Mouse (Mus musculus) midbrain, embryonic 11.5 days (tissue): ENCODE measurements at regions not wholly inside any gene's neighbourhood (a gene's known extent, or its start where the extent isn't known, plus 50 kb on each side); places are given as distances from the start of the nearest gene placed in this dataset.

Source experiments
- ATAC-seq: fragments of 200-750 bp; cut with Nextera tagmentation; 2 replicates; pipeline ENCODE4 v1.8.0; 2017; ENCODE audit warnings: moderate TSS enrichment, moderate library complexity; ENCODE audit not compliant: low FRiP score
- DNase-seq: peaks from one replicate; pipeline ENCODE4 v3.0.0; 2015; ENCODE audit warnings: low spot score; ENCODE audit errors: missing footprints
- H3K27ac ChIP-seq: fragments of 300-500 bp; sonication (generic); 2 replicates; pipeline ENCODE4 v1.5.1; 2014; ENCODE audit warnings: low read depth, low read length
- H3K27me3 ChIP-seq: fragments of 300-500 bp; sonication (generic); 2 replicates; pipeline ENCODE4 v1.6.1; 2014; ENCODE audit warnings: mild to moderate bottlenecking, low read length, moderate library complexity, mixed read lengths; ENCODE audit not compliant: control insufficient read depth, insufficient read depth
- H3K36me3 ChIP-seq: fragments of 300-500 bp; sonication (generic); 2 replicates; pipeline ENCODE4 v1.6.1; 2014; ENCODE audit warnings: mild to moderate bottlenecking, low read length, moderate library complexity, mixed read lengths; ENCODE audit not compliant: control insufficient read depth, insufficient read depth
- H3K4me1 ChIP-seq: fragments of 300-500 bp; sonication (generic); 2 replicates; pipeline ENCODE4 v1.6.1; 2014; ENCODE audit warnings: low read length; ENCODE audit not compliant: control insufficient read depth, insufficient read depth
- H3K4me2 ChIP-seq: fragments of 300-500 bp; sonication (generic); 2 replicates; pipeline ENCODE4 v1.6.1; 2014; ENCODE audit warnings: mild to moderate bottlenecking, moderate library complexity
- H3K4me3 ChIP-seq: fragments of 300-500 bp; sonication (generic); 2 replicates; pipeline ENCODE4 v1.5.1; 2014; ENCODE audit warnings: low read depth, low read length
- H3K9ac ChIP-seq: fragments of 300-500 bp; sonication (generic); 2 replicates; pipeline ENCODE4 v1.6.1; 2014; ENCODE audit warnings: low read length
- H3K9me3 ChIP-seq: fragments of 300-500 bp; sonication (generic); 2 replicates; pipeline ENCODE4 v1.6.1; 2016; ENCODE audit warnings: low read length; ENCODE audit not compliant: control insufficient read depth
- WGBS: fragments of 180-500 bp; shearing (Covaris S2); extraction: QIAGEN DNeasy Blood & Tissue Kit; methylation state at CpG from one replicate; pipeline ENCODE4 v1.1.7; 2014; 5-methylcytosine and 5-hydroxymethylcytosine counted together

DNA sequence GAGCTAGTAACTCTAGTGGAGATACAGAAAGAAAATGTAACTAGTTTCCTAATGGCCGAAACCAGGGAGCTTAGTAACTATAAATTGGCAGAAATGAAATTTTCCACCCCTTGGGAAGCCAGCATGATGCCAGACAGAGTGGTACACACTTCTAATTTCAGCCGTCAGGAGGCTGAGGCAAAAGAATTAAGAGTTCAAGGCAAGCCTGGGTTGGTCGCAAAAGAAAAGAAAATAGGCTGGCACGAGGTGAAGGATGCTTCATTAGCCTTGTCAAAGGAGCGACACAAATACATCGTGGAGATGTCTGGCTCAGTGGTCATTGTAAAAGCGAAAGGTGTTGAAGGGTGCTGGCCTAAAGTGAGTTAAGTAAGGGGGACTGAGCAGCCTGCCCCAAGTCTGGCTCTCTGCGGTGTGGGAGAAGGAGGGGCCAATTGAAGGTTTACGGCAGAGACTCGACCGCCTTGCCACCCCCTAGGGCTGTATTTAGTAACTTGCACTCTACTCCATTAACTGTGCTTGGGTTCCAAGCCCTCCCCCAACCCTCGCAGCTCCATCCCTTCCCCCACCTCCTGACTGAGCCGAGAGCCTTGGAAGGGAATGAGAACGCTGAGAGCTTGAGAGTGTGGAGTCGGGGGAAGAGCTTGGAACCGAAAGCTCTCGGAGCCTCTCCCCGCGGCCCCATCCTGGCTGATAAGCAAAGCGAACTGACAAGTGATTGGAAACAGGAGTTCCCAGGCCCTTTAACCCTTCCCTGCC, 92.4 kb upstream of the Pkdcc start:
- H3K4me1 ChIP-seq: peaks cover 13% of the 10 kb centered on the region
- ATAC-seq (peak; percentile 58; the same call in 1 of the 2 replicates), DNase-seq (peak; percentile 95)
- H3K36me3 ChIP-seq: no peaks in the 10 kb centered on the region
- H3K4me3 ChIP-seq: no peak overlapping the region; the same call in 1 of the 2 replicates
- H3K9ac ChIP-seq: no peak overlapping the region; the same call in 1 of the 2 replicates
- H3K27me3 ChIP-seq: peaks cover 14% of the 10 kb centered on the region; the same call in 1 of the 2 replicates
- no peaks in the 10 kb centered on the region for H3K9me3 ChIP-seq
- H3K27ac ChIP-seq: no peak overlapping the region
- H3K4me2 ChIP-seq: peak overlapping the region; percentile 43
- 5% methylated on average over 20 of the region's 20 CpGs for WGBS

DNA sequence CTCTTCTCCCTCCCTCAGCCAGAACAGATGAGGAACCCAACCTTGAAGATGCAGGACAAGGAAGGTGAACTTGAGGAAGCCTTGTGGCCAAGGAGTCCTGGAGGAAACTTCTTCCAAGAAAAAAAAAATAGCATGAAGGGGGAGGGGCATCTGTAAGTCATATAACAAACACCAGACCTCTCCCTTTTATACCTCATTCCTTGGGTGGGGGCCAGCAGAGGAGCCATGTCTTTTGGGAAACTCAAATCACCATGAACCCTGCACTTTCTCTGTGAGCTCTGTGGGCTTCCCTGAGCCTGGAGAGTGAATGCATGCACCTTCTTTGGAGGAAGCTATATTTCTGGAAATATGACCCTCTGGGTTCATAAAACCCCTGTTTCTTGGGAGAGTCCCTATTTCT, 90.0 kb upstream of the Pkdcc start:
- DNase-seq (no peak), ATAC-seq (no peak)
- H3K4me2 ChIP-seq: no peak overlapping the region
- H3K36me3 ChIP-seq: no peaks in the 10 kb centered on the region
- H3K9me3 ChIP-seq: no peaks in the 10 kb centered on the region
- peaks cover 16% of the 10 kb centered on the region; the same call in 1 of the 2 replicates for H3K27me3 ChIP-seq
- peaks cover 15% of the 10 kb centered on the region for H3K4me1 ChIP-seq
- H3K4me3 ChIP-seq: no peak overlapping the region
- H3K9ac ChIP-seq: no peak overlapping the region
- no peak overlapping the region for H3K27ac ChIP-seq

- no peak overlapping the region for H3K4me2 ChIP-seq
Observed at GRCm38 (mm10) chr17:83127842-83128241, 87.2 kb upstream of the Pkdcc start.

DNA sequence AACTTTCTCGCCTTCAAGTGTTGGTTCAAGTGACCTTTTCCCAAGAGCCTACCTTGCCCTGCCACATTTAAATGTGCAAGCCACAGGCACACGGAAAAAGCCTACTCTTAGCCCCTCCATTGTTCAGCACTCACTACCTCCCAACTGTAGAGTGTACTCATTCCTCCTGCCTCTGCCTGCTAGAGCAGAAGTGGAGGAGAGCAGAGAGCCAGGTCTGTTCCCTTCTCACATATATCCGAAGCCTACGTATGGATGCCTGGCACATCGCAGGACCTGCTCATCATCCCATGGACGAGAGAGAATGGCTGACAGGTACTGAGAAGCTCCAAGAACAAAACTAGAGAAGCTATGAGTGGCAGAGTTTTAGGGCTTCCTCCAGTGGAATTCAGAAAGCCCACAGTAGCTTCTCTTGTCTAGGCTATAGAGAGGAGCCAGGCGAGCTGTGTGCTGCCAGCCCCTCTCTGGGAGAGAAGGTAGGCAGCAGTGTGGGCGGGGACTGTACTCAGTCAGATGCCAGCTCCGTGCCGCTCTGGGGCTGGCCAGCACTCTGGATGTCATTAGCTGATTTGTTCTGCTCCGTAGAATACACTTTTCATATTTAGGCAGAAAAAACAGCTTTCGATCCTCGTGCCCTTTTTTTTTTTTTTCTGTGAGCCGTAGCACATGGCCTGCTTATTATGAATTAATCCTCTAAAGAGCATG, 86.1 kb upstream of the Pkdcc start:
- Histone ChIP-seq H3K4me1 (0 out of 2 replicates have a peak, but pooled peaks cover 2% of the 10 kb centered on the region), H3K9me3 (no peaks in the 10 kb centered on the region), H3K27me3 (peaks cover 9% of the 10 kb centered on the region; the same call in 1 of the 2 replicates), H3K36me3 (no peaks in the 10 kb centered on the region), H3K4me3 (no peak overlapping the region), H3K27ac (no peak overlapping the region), H3K4me2 (no peak overlapping the region), H3K9ac (no peak overlapping the region)
- WGBS: 59% methylated on average over 14 of the region's 14 CpGs
- ATAC-seq (no peak), DNase-seq (no peak)

More at GRCm38 (mm10) chr17:83127842-83128241, 87.2 kb upstream of the Pkdcc start:
- H3K4me1 ChIP-seq: peaks cover 5% of the 10 kb centered on the region; the same call in 1 of the 2 replicates
- H3K27ac ChIP-seq: no peak overlapping the region
- DNase-seq (no peak), ATAC-seq (0 out of 2 replicates have a peak, but pooled peaks have one; percentile 26)
- WGBS: 50% methylated on average over 6 of the region's 6 CpGs
- peaks cover 13% of the 10 kb centered on the region; the same call in 1 of the 2 replicates for H3K27me3 ChIP-seq
- no peaks in the 10 kb centered on the region for H3K36me3 ChIP-seq
- H3K9ac ChIP-seq: no peak overlapping the region
- H3K9me3 ChIP-seq: no peaks in the 10 kb centered on the region
- H3K4me3 ChIP-seq: no peak overlapping the region

GRCm38 (mm10) chr17:83129658-83130057, 85.4 kb upstream of the Pkdcc start:
- peaks cover 6% of the 10 kb centered on the region; the same call in 1 of the 2 replicates for H3K27me3 ChIP-seq
- no peaks in the 10 kb centered on the region for H3K36me3 ChIP-seq
- 0 out of 2 replicates have a peak, but pooled peaks cover 2% of the 10 kb centered on the region for H3K4me1 ChIP-seq
- no peak for ATAC-seq
- no peak overlapping the region for H3K4me2 ChIP-seq
- H3K9ac ChIP-seq: no peak overlapping the region
- WGBS: 79% methylated on average over 7 of the region's 7 CpGs
- no peaks in the 10 kb centered on the region for H3K9me3 ChIP-seq
- no peak overlapping the region for H3K27ac ChIP-seq
- no peak overlapping the region for H3K4me3 ChIP-seq
- DNase-seq: no peak

GRCm38 (mm10) chr17:83133201-83133600, 81.9 kb upstream of the Pkdcc start:
- DNase-seq: no peak
- no peak overlapping the region for H3K4me3 ChIP-seq

DNA sequence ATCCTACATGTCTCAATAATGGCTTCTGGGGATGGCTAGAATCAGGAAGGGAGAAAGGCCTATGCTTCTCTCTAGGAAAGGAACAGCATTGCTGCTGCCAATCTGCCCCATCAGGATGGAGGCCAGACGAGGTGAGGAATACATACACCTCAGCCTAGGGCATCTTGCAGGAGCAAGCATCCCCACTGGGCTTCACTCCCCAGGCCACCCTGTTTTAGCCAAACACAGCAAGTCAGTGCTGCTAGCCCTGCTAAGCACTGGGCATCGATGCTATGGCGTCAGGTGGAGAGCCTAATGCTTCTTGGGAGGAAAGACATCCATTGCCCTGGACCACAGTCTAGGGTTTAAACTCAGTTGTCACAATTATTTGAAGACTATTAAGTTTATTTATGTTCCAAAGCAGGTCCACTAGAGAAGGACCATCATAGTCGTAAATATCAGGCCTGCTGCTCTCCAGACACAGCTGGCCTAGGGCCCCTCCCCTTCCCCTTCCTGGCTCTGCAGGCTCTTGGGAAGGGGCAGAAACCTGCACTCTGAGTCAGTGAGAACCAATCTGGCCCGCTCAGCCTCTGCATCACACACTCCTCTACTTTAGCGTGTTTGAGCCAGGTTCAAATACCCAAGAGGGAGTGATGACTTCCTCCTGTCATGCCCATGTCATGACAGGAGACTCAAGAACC, 79.5 kb upstream of the Pkdcc start:
- DNase-seq: no peak
- H3K4me3 ChIP-seq: no peak overlapping the region
- 68% methylated on average over 6 of the region's 6 CpGs for whole genome bisulfite sequencing
- no peaks in the 10 kb centered on the region for H3K27me3 ChIP-seq
- ATAC-seq: no peak
- H3K4me1 ChIP-seq: no peaks in the 10 kb centered on the region
- H3K36me3 ChIP-seq: no peaks in the 10 kb centered on the region
- no peak overlapping the region for H3K4me2 ChIP-seq
- no peaks in the 10 kb centered on the region for H3K9me3 ChIP-seq
- no peak overlapping the region for H3K27ac ChIP-seq
- H3K9ac ChIP-seq: no peak overlapping the region

More at GRCm38 (mm10) chr17:83133201-83133600, 81.9 kb upstream of the Pkdcc start:
- H3K36me3 ChIP-seq: no peaks in the 10 kb centered on the region
- no peak for ATAC-seq
- no peak overlapping the region for H3K9ac ChIP-seq
- no peak overlapping the region for H3K4me2 ChIP-seq
- no peaks in the 10 kb centered on the region for H3K9me3 ChIP-seq
- WGBS: 82% methylated on average over 9 of the region's 9 CpGs
- H3K27ac ChIP-seq: no peak overlapping the region
- H3K27me3 ChIP-seq: peaks cover 4% of the 10 kb centered on the region; the same call in 1 of the 2 replicates
- 0 out of 2 replicates have a peak, but pooled peaks cover under 1% of the 10 kb centered on the region for H3K4me1 ChIP-seq

- Histone ChIP-seq H3K36me3 (no peaks in the 10 kb centered on the region), H3K27ac (no peak overlapping the region), H3K4me1 (no peaks in the 10 kb centered on the region), H3K9me3 (no peaks in the 10 kb centered on the region), H3K4me2 (no peak overlapping the region), H3K4me3 (no peak overlapping the region), H3K27me3 (no peaks in the 10 kb centered on the region), H3K9ac (no peak overlapping the region)
- WGBS: 57% methylated on average over 5 of the region's 5 CpGs
- no peak for ATAC-seq
- DNase-seq: no peak
Observed at GRCm38 (mm10) chr17:83136267-83136666, 78.8 kb upstream of the Pkdcc start.
